Mouse (Mus musculus) limb, embryonic 14.5 days (tissue): ENCODE results near the gene Rbfox1. TPM values are rescaled to one million over a fixed set of nuclear protein-coding genes. Genes with fewer than 3 reads are reported as not detected.
A peak's percentile ranks its signal among the peaks of the same experiment; 100 is the strongest.

ENCODE experiments used
- ATAC-seq: fragments of 200-750 bp; cut with Nextera tagmentation; 2 replicates; pipeline ENCODE4 v1.8.0; 2017; ENCODE audit warnings: low read depth, moderate number of reproducible peaks, moderate TSS enrichment; ENCODE audit not compliant: low FRiP score
- DNase-seq: peaks from one replicate; pipeline ENCODE4 v3.0.0-alpha.2; 2015; ENCODE audit warnings: low spot score
- H3K27ac ChIP-seq: fragments of 300-500 bp; sonication (generic); replicated peaks from 2 replicates; pipeline ENCODE4 v1.5.1; 2014; ENCODE audit warnings: low read depth, mild to moderate bottlenecking, low read length, moderate library complexity, mixed read lengths
- H3K27me3 ChIP-seq: fragments of 300-500 bp; sonication (generic); 2 replicates; pipeline ENCODE4 v1.6.1; 2014; ENCODE audit warnings: low read length, mixed read lengths; ENCODE audit not compliant: control insufficient read depth, insufficient read depth
- H3K36me3 ChIP-seq: fragments of 300-500 bp; sonication (generic); 2 replicates; pipeline ENCODE4 v1.6.1; 2014; ENCODE audit warnings: mild to moderate bottlenecking, low read length, moderate library complexity, mixed read lengths; ENCODE audit not compliant: control insufficient read depth, insufficient read depth
- H3K4me1 ChIP-seq: fragments of 300-500 bp; sonication (generic); 2 replicates; pipeline ENCODE4 v1.6.1; 2014; ENCODE audit warnings: antibody characterized with exemption, low read length, mixed read lengths; ENCODE audit not compliant: control insufficient read depth, insufficient read depth
- H3K4me2 ChIP-seq: fragments of 300-500 bp; sonication (generic); replicated peaks from 2 replicates; pipeline ENCODE4 v1.6.1; 2014; ENCODE audit warnings: low read depth, mild to moderate bottlenecking, low read length, moderate library complexity; ENCODE audit not compliant: severe bottlenecking
- H3K4me3 ChIP-seq: fragments of 300-500 bp; sonication (generic); replicated peaks from 2 replicates; pipeline ENCODE4 v1.5.1; 2014; ENCODE audit warnings: low read length
- H3K9ac ChIP-seq: fragments of 300-500 bp; sonication (generic); 2 replicates; pipeline ENCODE4 v1.6.1; 2014; ENCODE audit warnings: mild to moderate bottlenecking, low read depth, low read length, moderate library complexity; ENCODE audit not compliant: severe bottlenecking
- H3K9me3 ChIP-seq: fragments of 300-500 bp; sonication (generic); 2 replicates; pipeline ENCODE4 v1.6.1; 2016; ENCODE audit warnings: low read length; ENCODE audit not compliant: control insufficient read depth
- POLR2A ChIP-seq: fragments of 200-500 bp; IDR thresholded peaks from 2 replicates; pipeline ENCODE4 v1.8.0; 2012; ENCODE audit warnings: inconsistent platforms, mild to moderate bottlenecking, moderate library complexity, borderline replicate concordance; ENCODE audit not compliant: insufficient read depth, insufficient read length; ENCODE audit errors: extremely low read depth
- WGBS: fragments of 180-500 bp; shearing (Covaris S2); extraction: QIAGEN DNeasy Blood & Tissue Kit; methylation state at CpG from one replicate; pipeline ENCODE4 v1.1.7; 2014; 5-methylcytosine and 5-hydroxymethylcytosine counted together
- polyA plus RNA-seq, 2 experiments: library from polyadenylated mRNA; depleted of rRNA in 1 of 2; stranded (reverse) in 1 of 2; unstranded in 1 of 2; fragments of >200 nt; fragmentation: Nextera tagmentation in 1 of 2; extraction: Ambion mirVana in 1 of 2; gene quantifications; 2 replicates each; pipeline versions ENCODE4 v1.2.1 to v1.2.3; 2012 to 2014

Rbfox1 gene
- polyA plus RNA-seq, 2 experiments = 3.8 to 6.0 TPM

GRCm38 (mm10) chr16:6719027-6719426 is 833.9 kb downstream of the Rbfox1 start:
- ATAC-seq (no peak), DNase-seq (no peak)
- TF ChIP-seq POLR2A = no peak
- Histone ChIP-seq H3K27ac (no peak overlapping the region), H3K4me3 (no peak overlapping the region), H3K4me2 (no peak overlapping the region), H3K9me3 (no peaks in the 10 kb centered on the region), H3K36me3 (no peaks in the 10 kb centered on the region), H3K27me3 (no peaks in the 10 kb centered on the region), H3K4me1 (no peaks in the 10 kb centered on the region), H3K9ac (no peak overlapping the region)
- WGBS = 63% methylated on average over 8 of the region's 8 CpGs

DNA sequence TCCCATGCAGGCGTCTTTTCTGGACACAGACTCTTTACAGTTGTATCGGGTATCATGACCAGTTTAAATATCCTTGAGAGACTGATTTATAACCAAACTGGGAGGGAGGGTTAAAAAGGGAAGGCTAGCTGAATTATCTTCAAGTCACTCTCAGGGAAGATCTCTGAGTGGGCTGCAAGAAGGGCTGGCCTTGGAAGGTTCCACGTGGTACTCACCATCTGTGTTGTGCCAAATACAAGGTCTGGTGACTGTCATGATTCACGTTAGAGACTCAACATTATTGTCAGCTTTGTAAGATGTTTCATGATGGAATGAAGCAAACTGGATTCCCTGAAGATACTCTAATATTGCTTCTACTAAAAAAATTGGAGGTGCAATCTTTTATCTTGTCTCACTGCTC is 847.5 kb downstream of the Rbfox1 start:
- ATAC-seq (no peak), DNase-seq (no peak)
- H3K4me1 ChIP-seq = no peaks in the 10 kb centered on the region
- no peaks in the 10 kb centered on the region for H3K9me3 ChIP-seq
- H3K4me3 ChIP-seq = no peak overlapping the region
- 56% methylated on average over 4 of the region's 4 CpGs for WGBS
- TF ChIP-seq POLR2A = no peak
- H3K27ac ChIP-seq = no peak overlapping the region
- H3K9ac ChIP-seq = no peak overlapping the region
- H3K27me3 ChIP-seq = no peaks in the 10 kb centered on the region
- H3K4me2 ChIP-seq = no peak overlapping the region
- no peaks in the 10 kb centered on the region for H3K36me3 ChIP-seq

GRCm38 (mm10) chr16:6733427-6733826 is 848.3 kb downstream of the Rbfox1 start:
- Histone ChIP-seq H3K36me3 (no peaks in the 10 kb centered on the region), H3K4me1 (no peaks in the 10 kb centered on the region), H3K9ac (no peak overlapping the region), H3K9me3 (no peaks in the 10 kb centered on the region), H3K4me2 (no peak overlapping the region), H3K27ac (no peak overlapping the region), H3K27me3 (no peaks in the 10 kb centered on the region), H3K4me3 (no peak overlapping the region)
- 89% methylated on average over 3 of the region's 3 CpGs for WGBS
- DNase-seq = no peak
- no peak for ATAC-seq
- no peak for TF ChIP-seq POLR2A

GRCm38 (mm10) chr16:6736566-6736965 is 851.4 kb downstream of the Rbfox1 start:
- no peak for TF ChIP-seq POLR2A
- no peaks in the 10 kb centered on the region for H3K4me1 ChIP-seq

DNA sequence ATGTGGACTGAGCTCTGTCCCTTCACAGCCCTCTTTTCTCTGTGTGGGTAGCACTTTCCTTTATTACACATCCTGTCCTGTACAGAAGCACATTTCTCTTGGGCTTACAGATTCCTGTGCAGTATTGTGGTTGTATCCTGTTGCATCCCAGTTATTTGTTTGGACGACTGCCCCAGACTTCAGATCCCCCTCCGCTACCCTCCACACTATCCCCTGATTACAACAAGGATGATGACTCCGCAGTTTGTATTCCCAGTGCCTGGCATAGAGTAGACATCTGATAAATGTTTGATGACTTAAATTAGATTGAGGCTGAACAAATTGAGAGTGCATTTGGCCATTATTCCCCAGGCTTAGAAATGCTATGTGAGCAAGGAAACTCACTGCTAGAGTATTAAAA is 851.8 kb downstream of the Rbfox1 start:
- WGBS = 72% methylated on average over 3 of the region's 3 CpGs
- no peak for TF ChIP-seq POLR2A
- Histone ChIP-seq H3K27me3 (no peaks in the 10 kb centered on the region), H3K9ac (no peak overlapping the region), H3K9me3 (no peaks in the 10 kb centered on the region), H3K4me3 (no peak overlapping the region), H3K36me3 (no peaks in the 10 kb centered on the region), H3K4me2 (no peak overlapping the region), H3K4me1 (no peaks in the 10 kb centered on the region), H3K27ac (no peak overlapping the region)
- ATAC-seq (no peak), DNase-seq (no peak)

More at GRCm38 (mm10) chr16:6736566-6736965, 851.4 kb downstream of the Rbfox1 start:
- no peak for DNase-seq
- 75% methylated on average over 2 of the region's 2 CpGs for WGBS
- no peak overlapping the region for H3K4me2 ChIP-seq
- H3K27ac ChIP-seq = no peak overlapping the region
- ATAC-seq = no peak
- no peak overlapping the region for H3K9ac ChIP-seq
- H3K4me3 ChIP-seq = no peak overlapping the region
- H3K36me3 ChIP-seq = no peaks in the 10 kb centered on the region
- H3K9me3 ChIP-seq = no peaks in the 10 kb centered on the region
- H3K27me3 ChIP-seq = no peaks in the 10 kb centered on the region

- no peak for TF ChIP-seq POLR2A
- ATAC-seq (no peak), DNase-seq (peak; percentile 59)
These were observed 861.0 kb downstream of the Rbfox1 start for GRCm38 (mm10) chr16:6746116-6746515.

More at GRCm38 (mm10) chr16:6746116-6746515, 861.0 kb downstream of the Rbfox1 start:
- no peak overlapping the region for H3K4me2 ChIP-seq
- H3K4me3 ChIP-seq = no peak overlapping the region
- no peaks in the 10 kb centered on the region for H3K9me3 ChIP-seq
- H3K27ac ChIP-seq = no peak overlapping the region
- no peaks in the 10 kb centered on the region for H3K27me3 ChIP-seq
- no peaks in the 10 kb centered on the region for H3K4me1 ChIP-seq
- no peak overlapping the region for H3K9ac ChIP-seq
- WGBS = 31% methylated on average over 2 of the region's 2 CpGs
- H3K36me3 ChIP-seq = no peaks in the 10 kb centered on the region
